Mouse (Mus musculus) liver, adult 2 months (tissue): ENCODE data around the gene Sema6b.

Experiments
- CTCF ChIP-seq: fragments of 200-500 bp; IDR thresholded peaks from 2 replicates; pipeline ENCODE4 v1.5.1; 2011; ENCODE audit warnings: low read depth, low read length, control low read depth
- POLR2A ChIP-seq: fragments of 200-500 bp; IDR thresholded peaks from 2 replicates; pipeline ENCODE4 v1.6.1; 2011; ENCODE audit warnings: low read length, control low read depth; ENCODE audit not compliant: insufficient read depth; ENCODE audit errors: extremely low read depth

- TF ChIP-seq POLR2A: no peak
- no peak for TF ChIP-seq CTCF
These were observed 31.3 kb upstream of the Sema6b start for GRCm38 (mm10) chr17:56171456-56171855.
